Mouse (Mus musculus) heart, postnatal 25 days (tissue): ENCODE data around the gene Pygo2. TPM values are rescaled to one million over a fixed set of nuclear protein-coding genes. Genes with fewer than 3 reads are reported as not detected.

Source experiments
- DNase-seq: peaks from one replicate; pipeline ENCODE4 v3.0.0; 2022; ENCODE audit warnings: low spot score
- intact Hi-C: fragments of 180-260 bp; cut with DNase I; formaldehyde crosslinking; loops from one replicate; pipeline ENCODE4 v1.15.1; 2025
- total RNA-seq, 2 experiments: library from RNA; stranded (reverse); gene quantifications; 2 replicates each; pipeline ENCODE4 v1.2.3; 2021

Pygo2 gene
- total RNA-seq, 2 experiments from 2014 or later = 13.5 to 18.0 TPM

GRCm38 (mm10) chr3:89448720-89449537, 18.9 kb downstream of the Pygo2 start:
- intact Hi-C loops = loop anchor here (2.0 kb wide), 1 partner anchor 42 kb away; no protein-coding TSS in a partner anchor

GRCm38 (mm10) chr3:89449541-89449940, 19.5 kb downstream of the Pygo2 start:
- intact Hi-C loops = loop anchor here (2.0 kb wide), 1 partner anchor 43 kb away; no protein-coding TSS in a partner anchor

More at GRCm38 (mm10) chr3:89448720-89449537, 18.9 kb downstream of the Pygo2 start:
- DNase-seq = no peak

DNA sequence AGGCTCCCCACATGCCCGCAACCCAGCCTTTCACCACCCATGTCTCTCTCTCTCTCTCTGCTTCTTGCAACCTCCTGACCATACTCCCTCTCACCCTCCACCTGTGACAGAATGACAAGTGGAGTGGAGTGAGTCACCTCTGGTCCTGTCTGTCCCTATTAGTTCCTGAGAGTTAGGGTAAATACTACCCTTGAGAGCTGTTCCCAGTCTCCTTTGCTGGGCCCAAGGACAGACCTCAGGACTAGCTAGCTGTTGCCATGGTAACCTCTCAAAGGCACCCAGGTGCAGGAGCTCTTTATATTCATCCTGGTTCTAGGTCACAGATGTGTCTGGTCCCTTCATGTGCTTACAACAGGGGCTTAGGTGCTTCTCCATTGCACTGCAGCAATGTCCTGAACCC, 21.9 kb downstream of the Pygo2 start:
- intact Hi-C loops = no loop called here
- no peak for DNase-seq

More at GRCm38 (mm10) chr3:89449541-89449940, 19.5 kb downstream of the Pygo2 start:
- peak; percentile 32 for DNase-seq

- intact Hi-C loops = loop anchor here (5.0 kb wide), 2 partner anchors 233 to 318 kb away; partner anchors contain the start of gene Ube2q1
- no peak for DNase-seq
Observed at GRCm38 (mm10) chr3:89454401-89455177, 24.6 kb downstream of the Pygo2 start, which contains the start of gene Pmvk. Gene Pmvk, plus strand, starts transcription at chr3:89454541.

- intact Hi-C loops = loop anchor here (1.0 to 5.0 kb wide), 4 partner anchors 29 to 316 kb away; partner anchors contain the start of gene Ube2q1
- DNase-seq = no peak
Observed at GRCm38 (mm10) chr3:89455786-89456285, 25.8 kb downstream of the Pygo2 start.

DNA sequence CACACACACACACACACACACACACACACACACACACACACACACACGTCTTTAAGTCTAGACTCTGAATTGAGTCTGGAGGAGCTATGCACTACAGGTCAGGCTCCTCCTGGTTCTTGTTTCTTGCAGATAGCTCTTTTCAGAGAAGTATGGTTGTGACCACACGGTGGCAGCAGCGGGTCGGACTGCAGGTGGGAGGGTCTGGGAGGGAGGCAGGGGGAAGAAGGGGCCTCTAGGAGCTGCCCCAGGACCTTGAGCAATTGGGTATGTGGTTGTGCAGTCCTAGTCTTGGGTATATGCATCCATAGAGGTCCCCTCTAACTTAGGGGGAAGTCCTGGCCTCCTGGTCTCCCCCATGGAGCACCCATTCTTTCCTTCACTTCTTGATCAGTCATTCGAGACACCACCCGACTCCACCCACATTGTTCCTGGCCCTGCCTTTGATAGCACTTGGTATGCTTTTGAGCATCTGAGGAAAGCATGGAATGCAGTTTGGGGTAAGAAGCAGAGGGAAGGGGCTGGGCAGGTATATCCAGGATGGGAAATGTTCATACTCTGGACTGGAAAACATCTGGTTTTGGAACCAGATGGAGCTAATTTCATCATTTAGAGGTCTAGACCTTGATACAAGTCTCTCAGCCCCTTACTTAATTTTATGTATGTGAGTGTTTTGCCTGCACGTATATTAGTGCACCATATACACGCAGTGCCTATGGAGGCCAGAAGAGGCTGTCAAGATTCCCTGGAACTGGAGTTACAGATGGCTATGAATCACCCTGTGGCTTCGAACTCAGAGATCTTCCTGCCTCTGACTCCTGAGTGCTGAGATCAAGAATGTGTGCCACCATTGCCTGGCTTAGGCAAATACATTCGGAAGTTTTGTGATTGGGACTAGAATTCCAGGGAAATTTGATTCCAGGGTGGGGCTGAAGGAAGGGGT, 27.0 kb downstream of the Pygo2 start:
- intact Hi-C loops = loop anchor here (1.0 to 5.0 kb wide), 4 partner anchors 28 to 315 kb away; partner anchors contain the start of gene Ube2q1
- DNase-seq = no peak

- DNase-seq = no peak
- intact Hi-C loops = loop anchor here (5.0 kb wide), 2 partner anchors 229 to 314 kb away; partner anchors contain the start of gene Ube2q1
Observed at GRCm38 (mm10) chr3:89458372-89458964, 28.5 kb downstream of the Pygo2 start.

DNA sequence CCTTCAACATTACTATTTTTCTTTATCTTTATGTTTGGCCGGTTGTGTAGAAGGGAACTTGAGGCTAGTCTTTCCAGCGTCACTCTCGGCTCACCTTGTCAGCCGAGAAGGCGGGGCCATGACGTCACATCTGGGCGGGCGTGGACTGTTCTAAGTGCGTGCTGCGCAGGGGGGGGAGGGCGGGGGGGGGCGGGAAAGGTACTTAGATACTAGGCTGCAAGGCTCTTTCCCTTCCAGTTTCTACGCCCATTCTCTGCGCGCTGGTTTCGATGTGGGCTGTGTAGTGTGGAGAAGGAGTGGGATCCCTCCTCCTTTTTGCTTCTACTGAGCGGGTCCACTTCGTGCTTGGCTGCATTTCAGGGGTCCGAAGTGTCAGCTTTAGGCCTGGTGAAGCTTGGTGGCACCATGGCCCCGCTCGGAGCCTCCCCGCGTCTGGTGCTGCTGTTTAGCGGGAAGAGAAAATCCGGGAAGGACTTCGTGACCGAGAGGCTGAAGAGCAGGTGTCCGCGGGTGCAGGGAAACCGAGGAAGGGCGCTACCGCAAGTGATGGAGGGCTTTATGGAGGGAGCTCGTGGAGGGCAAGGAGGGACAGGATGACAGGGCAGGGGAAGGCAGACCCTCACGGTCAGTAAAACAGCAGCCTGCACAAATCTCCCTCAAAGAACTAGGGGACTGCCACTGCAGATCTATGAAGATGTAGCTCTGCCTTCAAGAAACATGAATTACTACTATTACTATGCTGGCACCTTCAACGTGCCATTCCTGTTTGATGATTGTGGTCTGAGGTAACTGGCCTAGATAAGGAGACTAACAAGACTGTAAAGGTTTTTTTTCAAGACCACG, 29.2 kb downstream of the Pygo2 start:
- intact Hi-C loops = loop anchor here (5.0 kb wide), 2 partner anchors 228 to 313 kb away; partner anchors contain the start of gene Ube2q1

GRCm38 (mm10) chr3:89468268-89468667, 38.3 kb downstream of the Pygo2 start:
- intact Hi-C loops = no loop called here
- no peak for DNase-seq

More for the DNA sequence above, 29.2 kb downstream of the Pygo2 start:
- DNase-seq = peak; percentile 76

DNA sequence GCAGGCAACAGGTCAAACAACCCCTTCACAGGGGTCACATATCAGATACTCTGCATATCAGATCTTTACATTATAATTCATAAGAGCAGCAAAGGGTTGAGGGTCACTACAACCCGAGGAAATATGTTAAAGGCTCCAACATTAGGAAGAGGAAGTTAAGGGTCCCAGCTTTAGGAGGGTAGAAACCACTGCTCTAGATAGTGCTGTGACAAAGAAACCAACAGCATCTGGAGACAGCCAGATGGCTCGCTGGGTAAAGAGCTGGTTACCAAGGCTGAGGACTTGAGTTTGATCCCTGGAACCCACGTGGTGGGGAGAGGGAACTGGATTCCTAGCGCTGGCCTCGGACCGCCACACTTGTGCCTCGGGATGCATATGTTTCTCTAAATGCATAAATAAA, 42.3 kb downstream of the Pygo2 start:
- intact Hi-C loops = no loop called here
- no peak for DNase-seq

- intact Hi-C loops = no loop called here
- no peak for DNase-seq
Observed at GRCm38 (mm10) chr3:89473838-89474237, 43.8 kb downstream of the Pygo2 start.

- DNase-seq = no peak
- intact Hi-C loops = no loop called here
Observed at GRCm38 (mm10) chr3:89479055-89479454, 49.0 kb downstream of the Pygo2 start.

DNA sequence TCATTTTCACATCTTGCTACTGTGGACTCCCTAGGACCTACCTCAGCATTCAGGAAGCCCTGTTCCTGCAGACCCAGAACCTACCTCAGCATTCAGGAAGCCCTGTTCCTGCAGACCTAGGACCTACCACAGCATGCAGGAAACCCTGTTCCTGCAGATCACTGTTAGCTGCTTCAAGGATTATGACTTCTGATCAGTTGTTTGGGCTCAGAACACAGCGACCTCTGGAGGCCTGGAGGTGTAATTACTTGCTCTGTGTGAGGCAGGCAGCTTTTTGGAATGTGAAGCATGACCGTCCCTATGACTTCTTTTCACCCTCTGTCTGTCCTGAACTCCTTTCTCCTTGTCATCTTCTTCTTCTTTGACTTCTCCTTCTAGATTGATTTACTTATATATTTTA, 51.5 kb downstream of the Pygo2 start:
- DNase-seq = no peak
- intact Hi-C loops = loop anchor here (2.0 to 5.0 kb wide), 2 partner anchors 85 to 139 kb away; no protein-coding TSS in a partner anchor

GRCm38 (mm10) chr3:89482249-89482648, 52.2 kb downstream of the Pygo2 start:
- intact Hi-C loops = loop anchor here (5.0 kb wide), 1 partner anchor 140 kb away; no protein-coding TSS in a partner anchor
- DNase-seq = no peak
